Mouse (Mus musculus) spleen, embryonic (tissue): ENCODE data around the gene Gm47959.
"Not testable (repeated sequence)": the region's sequence is repeated elsewhere in the genome, so short reads cannot be mapped to it uniquely, and the experiment has no call there.

ENCODE experiments used
- CTCF ChIA-PET: fragments of 350-600 bp; sonication (Branson Sonifier 250); formaldehyde crosslinking; loops from one replicate; lab custom pipeline; 2022; lab: Charles Lee

Gm47959 gene

DNA sequence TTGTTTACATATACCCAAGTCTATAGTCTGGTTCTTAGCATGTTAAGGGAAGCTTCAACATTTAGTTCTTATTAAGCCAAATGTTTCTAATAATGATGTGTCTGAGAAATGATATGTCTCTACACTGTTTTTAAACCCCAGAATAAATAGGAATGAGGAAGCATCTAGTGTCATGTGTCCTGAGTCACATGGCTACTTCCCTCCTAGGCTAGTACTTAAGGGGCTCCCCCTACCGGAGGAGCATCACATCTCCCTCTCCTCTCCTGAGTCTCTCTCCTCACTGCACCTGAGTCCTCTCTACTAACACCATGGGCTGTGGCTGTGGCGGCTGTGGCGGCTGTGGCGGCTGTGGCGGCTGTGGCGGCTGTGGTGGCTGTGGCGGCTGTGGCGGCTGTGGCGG is at the start of gene Gm47959:
TSS of gene Gm47959 (plus strand) at position 243 of the 400 bp plus-strand sequence.
- CTCF ChIA-PET, result not testable (repeated sequence)

DNA sequence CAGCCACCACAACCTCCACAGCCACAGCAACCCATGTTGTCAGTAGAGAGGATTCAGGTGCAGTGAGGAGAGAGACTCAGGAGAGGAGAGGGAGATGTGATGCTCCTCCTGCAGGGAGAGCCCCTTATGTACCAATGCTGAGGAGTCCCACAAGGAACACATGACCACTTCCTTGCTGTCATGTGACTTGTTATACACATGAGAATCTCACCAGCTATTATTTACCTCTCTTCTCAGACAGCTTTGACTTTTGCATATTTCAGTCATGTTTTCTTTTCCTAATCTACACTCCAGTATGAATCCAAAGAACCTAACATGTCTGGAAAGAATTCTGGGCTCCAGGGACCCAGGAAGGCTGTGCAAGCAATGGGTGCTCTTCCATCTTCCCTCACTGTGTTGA is 44.4 kb upstream of the Gm47959 start, which contains the start of gene Gm7544:
TSS of gene Gm7544 (minus strand) at position 101 of the 400 bp plus-strand sequence.
- CTCF ChIA-PET, result not testable (repeated sequence)

DNA sequence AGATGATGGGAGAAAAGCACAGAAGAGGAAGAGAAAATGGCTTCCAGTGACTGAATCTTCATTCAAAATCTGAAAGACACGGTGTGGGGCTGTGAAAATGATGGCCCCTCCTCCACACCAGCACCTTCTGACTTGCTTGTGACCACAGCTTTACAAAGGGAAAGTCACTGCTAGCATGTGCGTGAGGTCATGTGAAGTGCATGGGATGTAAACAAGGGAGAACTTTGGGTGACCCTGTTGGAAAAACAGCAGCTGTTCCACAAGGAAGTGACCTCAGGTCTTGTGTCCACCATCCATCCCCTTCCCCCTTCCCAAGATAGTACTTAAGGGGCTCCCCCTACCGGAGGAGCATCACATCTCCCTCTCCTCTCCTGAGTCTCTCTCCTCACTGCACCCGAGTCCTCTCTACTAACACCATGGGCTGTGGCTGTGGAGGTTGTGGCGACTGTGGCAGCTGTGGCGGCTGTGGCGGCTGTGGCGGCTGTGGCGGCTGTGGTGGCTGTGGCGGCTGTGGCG is 40.4 kb upstream of the Gm47959 start, which contains the start of gene Gm47955:
TSS of gene Gm47955 (plus strand) at position 417 of the 516 bp plus-strand sequence.
- CTCF ChIA-PET, result no interaction called here

DNA sequence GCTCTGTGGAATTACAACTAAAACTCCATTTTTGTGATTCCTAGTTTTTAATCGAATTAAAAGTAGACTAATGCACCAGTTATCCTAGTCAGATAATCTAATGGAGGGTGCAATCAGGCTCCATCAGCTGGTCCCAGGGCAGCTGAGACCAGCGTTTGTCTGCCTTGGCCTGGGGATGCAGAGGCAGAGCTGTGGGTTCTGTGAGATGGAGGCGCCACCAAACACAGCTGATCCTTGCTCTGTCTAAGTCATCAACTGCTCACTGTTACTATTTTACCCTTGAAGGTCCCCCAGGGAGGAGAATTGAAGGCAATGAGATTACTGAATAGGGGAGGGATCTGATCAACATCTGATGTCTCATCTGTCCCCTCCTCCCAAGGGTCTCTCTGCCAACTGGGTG is 33.9 kb upstream of the Gm47959 start:
- CTCF ChIA-PET, result no interaction called here

DNA sequence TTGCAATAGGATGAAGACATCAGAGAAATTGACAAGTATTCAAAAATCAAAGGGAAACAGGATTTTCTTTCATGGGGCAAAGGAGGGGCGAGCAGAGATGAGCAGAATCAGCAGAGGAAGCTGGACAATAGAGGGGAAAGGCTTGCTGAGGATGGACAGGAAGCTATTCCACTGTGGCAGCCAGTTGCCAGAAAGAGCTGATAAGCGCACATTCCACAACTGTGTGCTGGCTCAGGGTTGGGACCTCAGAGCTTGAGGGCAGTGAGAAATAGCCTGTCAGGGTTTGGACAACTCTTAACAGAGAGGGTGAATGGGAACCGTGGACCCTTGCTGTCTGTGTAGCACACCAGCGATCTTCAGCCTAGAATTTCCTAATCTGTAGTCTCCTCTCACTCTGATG is 28.3 kb upstream of the Gm47959 start:
- CTCF ChIA-PET, result no interaction called here

DNA sequence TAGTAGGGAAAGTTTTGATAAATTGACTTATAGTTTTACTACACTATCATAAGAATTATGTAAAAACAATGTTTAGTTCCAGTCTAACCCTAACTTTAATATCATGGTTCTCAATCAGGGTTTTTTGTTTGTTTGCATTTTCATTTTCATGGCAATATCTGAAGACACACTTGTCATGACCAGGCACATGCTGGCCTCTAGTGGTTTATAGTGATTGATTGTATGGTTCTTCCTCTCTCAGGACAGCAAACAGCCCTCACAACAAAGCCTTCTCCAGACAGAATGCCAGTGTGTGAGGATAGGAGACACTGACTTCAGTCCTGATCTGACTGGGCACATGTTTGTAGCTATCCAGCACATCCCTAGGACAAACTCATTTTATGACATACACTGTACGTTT is 27.1 kb upstream of the Gm47959 start:
- CTCF ChIA-PET, result no interaction called here

DNA sequence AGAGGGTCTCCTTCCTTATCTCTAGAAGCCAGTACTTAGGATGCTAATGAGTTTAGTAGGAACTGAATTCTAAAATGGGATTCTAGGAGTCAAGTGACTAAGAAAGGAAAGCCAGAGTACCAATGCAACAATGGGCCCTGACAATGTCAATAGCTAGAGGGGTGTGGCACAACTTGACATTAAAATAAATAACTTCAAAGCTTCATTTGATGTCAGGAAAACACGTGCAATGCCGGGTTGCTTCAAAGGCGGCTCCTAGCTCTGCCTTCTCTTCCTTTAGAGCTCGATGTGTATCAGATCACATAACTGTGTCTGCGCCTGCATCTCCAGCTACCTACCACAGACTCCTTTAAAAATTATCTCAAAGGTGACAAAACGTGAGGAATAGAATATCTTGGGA is 26.4 kb upstream of the Gm47959 start:
- CTCF ChIA-PET, result no interaction called here

DNA sequence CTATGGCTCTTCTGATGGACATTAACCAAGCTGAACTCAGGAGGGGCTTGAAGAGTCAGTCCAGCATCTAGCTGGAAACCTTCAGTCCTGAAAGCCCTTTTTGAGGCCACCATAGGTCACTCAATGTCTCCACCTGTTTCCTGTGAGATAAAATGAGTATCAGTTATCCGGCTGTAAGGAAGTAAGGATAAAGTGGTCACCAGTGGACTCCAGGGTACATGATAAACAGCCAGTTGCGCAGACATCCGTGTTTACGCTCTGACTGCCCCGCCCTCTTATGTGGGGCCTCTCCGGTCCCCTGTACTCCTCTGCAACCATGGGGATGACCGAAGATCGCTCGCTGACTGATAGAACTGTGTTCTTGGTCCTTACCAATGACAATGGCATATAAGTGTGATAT is 26.0 kb upstream of the Gm47959 start:
- CTCF ChIA-PET, result no interaction called here

DNA sequence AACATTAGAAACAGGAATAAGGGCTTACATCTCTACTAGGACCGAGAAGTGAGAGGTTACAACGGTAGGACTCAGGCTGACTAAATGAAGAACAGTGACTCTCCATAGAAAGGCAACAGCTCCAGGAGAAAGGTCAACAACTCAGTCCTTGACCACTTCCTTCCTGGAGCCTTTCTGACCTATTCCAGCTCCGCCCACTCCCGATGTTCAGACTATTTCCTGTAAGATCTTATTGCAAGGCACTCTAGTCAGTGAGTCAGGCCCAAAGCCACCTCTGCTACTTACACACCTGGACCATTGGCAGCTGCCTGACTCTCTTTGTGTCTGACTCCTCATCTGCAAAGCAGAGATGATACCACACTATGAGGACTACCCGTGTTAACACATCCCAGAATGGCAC is 24.6 kb upstream of the Gm47959 start:
- CTCF ChIA-PET, result no interaction called here

DNA sequence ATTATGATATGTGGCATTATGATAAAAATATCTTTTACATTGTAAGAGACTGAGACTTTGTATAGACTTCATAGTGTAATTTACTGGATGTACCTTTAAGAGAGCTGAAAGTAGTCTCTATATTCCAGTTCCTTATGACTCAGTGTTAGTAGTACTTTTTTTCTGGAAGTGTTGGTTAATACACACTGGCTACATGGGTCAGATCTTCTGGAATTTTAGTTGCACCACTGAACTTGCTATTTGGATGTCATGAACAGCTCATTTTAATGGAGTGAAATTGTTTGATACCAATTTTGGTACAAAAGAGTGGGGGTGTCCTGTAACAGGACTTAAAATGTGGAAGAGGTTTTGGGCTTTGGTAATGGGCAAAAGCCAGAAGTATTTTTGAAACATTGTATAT is 22.5 kb upstream of the Gm47959 start:
- CTCF ChIA-PET, result no interaction called here

DNA sequence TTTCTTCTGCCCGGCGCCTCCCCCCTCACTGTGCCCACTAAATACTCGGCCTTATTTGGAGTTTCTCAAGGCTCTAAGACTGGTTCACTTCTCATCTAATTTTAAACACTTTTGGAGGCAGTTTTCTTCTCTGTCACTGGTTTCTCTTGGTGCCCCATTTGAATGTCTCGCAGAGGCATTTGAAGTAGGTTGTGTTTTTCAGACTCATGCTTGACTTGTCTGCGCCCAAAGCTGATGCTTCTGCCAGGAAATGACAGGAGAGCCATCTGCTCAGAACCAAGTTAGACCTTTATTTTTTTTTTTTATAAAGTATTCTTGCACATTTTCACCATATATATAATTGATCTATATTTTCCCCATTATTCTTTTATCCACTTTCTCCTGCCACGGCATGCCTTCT is 13.6 kb upstream of the Gm47959 start:
- CTCF ChIA-PET, result interaction anchor here (0.6 kb wide), 1 partner anchor 102 kb away, joined by 4 read pairs; no protein-coding TSS in a partner anchor

DNA sequence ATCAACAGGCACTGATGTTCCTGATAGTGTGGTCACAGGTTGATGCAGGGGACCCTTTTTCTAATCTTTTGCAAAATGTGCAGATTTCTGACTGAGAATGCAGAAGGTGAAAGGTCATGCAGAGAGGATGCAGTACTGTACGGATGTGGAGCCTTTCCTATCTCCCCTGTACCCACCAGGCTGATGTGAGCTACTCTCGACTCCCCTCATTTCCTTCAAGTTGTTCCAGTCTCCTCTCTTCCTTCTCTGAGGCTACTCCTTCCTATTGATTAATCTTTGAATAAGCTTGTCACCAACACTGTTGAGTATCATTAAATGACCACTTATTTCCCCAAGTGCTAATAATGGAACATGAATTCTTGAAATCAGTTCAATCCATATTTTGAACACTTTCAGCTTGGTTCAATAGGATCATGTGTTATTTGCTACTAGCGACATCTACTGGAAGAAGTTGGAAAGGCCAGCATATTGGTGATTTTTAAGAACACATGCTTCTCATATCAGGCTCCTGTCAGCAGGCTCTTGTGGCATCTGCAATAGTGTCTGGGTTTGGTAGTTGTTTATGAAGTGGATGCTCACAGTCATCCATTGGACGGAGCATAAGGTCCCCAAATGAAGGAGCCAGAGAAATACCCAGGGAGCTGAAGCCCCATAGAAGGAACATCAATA is 12.7 kb upstream of the Gm47959 start:
- CTCF ChIA-PET, result no interaction called here

DNA sequence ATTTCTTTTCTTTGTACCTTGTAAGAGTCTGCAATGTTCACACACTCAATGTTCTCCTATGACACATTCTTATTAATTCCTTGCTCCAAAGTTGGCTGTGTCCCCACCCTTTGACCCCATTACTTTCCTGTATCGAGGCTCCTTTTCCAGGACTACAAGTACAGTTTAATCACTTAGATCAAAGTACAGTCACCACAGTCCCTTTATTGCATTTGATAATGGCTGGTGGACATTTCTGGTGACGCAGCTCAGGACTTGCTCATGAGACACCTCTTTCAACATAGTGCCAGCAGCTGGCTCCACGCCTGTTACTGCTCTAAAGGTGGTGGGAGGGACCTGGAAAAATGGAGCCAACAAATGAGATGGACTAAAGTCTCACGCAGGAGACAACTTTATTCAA is 9.3 kb upstream of the Gm47959 start:
- CTCF ChIA-PET, result no interaction called here

DNA sequence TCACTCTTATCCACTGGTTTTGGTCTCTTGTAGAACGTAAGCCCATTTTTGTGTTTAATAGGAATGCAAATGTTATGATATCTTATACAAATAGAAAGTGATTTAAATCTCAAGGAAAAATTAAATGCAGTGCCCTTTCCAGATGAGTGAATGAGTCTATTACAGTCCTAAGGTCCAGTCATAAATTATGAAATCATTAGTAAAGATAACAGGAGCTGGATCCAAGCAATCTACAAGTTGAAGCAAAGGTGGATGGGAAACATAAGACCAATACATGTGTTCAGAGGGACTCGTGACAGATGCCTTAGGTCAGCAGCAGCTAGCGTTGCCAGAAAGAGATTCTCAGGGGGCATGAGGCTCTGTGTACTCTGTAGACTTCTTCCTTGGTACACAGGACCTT is 8.8 kb upstream of the Gm47959 start:
- CTCF ChIA-PET, result no interaction called here

DNA sequence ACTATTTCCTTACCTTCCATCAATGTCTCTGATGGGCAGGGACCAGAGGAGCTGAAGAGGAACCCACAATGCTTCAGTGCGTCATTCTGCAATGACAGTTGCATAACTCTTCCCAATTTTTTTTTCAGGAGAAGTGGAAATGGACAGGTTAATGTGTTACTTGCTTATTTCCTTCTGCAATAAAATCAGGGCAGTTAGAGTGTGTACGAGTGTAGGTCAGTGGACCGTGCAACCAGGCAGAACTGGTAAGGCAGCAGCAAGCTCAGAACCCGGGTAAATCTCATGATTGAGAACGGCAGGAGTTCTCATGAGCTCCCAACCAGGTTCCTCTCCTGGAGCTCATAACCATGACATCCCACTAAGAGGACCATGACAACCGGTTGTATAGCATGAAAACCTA is 8.3 kb upstream of the Gm47959 start:
- CTCF ChIA-PET, result no interaction called here

DNA sequence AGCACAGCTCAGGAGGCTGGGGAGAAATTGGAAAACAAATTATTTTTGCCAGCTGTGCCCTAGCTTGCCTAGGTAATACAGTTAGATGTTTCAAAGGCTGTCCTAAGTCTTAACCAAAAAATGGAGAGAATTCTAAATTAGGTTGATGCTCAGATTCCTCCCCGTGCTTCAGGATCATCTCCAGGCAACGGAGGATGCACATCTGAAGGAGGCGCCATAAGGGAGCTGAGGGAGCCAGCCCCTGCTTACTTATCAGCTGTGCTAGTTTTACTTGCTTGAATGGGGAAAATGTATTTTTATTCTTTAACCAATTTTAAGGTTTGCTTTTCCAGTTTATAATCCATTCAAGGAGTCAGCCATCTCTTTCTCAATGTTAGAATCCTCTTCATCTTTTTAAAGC is 6.4 kb upstream of the Gm47959 start:
- CTCF ChIA-PET, result no interaction called here

DNA sequence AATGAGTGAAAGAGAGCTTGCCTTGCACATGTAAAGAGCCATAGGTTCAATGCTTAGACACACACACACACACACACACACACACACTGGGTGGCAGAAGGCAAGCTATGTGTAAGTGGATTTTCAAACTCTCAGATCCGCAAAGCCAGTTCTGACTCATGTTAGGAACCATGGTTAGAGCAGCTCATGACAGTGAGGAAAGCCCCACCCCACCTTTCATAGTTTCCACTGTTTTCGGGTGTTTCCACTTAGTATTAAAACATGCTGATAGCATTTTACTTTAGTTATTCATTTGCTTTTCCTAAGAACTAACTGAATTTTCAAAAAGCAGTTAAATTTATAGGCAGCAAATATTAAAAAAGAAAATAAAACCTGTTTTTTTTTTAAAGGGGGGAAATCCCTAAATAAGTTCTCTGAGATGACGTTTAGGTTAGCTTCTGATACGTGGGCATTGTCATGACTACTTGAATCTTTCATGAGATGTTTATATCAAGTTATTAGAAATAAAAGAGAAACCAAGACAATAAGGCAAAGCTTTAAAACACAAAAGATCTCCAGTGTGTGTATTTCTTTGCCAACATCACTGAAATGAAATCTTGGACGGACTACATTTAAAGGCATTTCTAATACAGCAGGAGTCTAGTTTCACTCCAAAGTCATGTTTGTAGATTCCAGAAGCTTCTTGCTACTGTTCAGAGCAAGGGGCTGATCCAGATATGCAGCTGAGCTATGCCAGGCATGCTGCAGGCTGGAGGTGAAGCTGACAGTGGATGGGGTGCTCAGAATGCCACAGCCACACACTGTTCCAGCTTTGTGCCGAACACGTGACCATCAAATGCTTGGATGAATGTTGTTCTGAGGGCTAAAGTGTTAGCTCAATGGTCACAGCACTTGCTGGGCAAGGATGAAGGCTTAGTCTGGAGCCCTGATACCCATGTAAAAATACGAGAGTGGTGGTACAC is 6.2 kb downstream of the Gm47959 start:
- CTCF ChIA-PET, result no interaction called here

DNA sequence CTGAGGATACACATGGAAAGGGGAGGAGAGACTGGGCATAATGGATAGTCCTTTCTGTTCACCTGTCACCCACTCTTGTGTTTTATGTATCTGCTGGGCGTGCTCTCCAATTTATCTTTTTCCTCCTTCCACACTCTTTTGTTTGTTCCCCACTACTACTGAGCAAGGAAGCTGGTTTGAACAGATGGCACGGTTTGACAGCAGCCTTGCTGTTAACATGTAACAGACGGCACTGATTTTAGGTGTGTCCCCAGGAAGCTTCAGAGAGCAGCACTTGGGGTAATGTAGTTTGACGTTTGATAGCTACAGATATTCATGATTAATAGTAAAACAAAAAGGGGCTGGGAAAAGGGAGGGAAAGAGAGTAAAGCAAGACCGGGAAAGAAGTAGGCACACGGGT is 7.1 kb downstream of the Gm47959 start:
- CTCF ChIA-PET, result no interaction called here

DNA sequence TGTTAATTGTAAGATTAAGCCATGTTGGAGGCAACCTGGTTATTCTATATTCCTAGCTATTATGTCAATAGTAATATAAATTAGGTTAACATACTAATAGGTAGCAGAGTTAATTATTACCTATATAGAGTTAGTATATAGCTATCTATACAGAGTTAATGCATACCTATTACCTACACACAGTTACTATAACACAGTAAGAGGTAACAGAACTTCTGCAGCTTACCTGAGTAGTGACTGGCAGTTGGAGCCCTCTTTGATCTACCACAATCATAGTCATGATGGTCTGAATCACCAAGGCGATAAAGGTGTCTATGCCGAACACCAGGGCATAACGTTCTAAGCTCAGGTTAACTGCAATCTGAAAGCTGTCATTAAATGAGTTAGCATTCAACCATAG is 14.1 kb downstream of the Gm47959 start:
- CTCF ChIA-PET, result no interaction called here

DNA sequence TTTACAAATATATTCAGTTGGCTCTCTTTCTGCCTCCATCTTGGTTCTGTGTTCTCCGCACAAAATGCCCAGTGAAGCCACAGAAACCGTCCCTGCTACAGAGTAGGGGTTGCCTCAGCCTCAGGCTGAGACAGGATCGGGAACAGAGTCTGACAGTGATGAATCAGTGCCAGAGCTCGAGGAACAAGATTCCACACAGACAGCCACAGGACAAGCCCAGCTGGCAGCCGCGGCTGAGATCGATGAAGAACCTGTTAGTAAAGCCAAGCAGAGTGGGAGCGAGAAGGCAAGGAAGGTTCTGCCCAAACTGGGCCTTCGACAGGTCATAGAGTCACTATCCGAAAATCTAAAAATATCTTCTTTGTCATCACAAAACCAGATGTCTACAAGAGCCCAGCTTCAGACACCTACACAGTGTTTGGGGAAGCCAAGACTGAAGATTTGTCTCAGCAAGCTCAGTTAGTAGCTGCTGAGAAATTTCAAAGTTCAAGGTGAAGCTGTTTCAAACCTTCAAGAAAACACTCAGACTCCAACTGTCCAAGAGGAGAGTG is 15.1 kb downstream of the Gm47959 start:
- CTCF ChIA-PET, result no interaction called here

DNA sequence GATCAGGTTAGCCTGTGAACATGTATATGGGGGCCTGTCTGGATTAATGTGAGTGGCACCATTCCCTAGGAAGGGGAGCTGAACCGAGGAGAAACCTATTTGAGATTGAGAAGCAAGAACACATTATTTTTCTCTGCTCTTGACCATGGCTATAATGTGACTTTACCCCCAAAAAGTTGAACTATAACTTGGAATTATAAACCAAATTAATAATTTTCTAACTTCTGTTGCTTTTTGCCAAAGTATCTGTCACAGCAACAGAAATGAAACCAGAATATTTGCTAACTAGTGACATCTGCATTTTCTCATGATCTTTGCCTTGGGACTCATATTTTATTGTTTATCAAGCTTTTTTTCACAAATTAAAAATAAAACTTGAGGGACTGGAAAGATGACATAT is 16.2 kb downstream of the Gm47959 start:
- CTCF ChIA-PET, result no interaction called here

DNA sequence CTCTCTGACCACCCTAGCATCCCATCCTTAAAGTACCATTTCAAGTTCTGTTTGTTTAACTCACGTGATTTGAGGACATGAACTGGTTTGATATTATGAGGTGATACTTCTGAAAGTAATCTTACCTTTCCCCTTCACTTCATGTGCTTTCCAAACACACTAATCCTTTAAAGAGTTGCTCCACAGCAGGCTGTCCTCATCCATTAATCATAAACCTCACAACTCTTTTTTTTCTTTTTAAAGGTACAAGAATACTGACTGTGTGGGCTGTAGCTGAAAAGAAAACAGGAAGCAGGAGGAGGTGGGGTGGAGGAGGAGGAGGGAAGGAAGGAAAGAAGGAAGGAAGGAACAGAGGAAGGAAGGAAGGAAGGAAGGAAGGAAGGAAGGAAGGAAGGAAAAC is 31.6 kb downstream of the Gm47959 start:
- CTCF ChIA-PET, result no interaction called here
